Mouse (Mus musculus) left cerebral cortex, adult 9 months (tissue): Measurements from ENCODE around the gene Cpt1a.

Experiments used
- DNase-seq, 2 experiments: peaks; one replicate each; pipeline ENCODE4 v3.0.0; 2022; ENCODE audit warnings: low spot score in 2 of 2

Cpt1a gene

DNA sequence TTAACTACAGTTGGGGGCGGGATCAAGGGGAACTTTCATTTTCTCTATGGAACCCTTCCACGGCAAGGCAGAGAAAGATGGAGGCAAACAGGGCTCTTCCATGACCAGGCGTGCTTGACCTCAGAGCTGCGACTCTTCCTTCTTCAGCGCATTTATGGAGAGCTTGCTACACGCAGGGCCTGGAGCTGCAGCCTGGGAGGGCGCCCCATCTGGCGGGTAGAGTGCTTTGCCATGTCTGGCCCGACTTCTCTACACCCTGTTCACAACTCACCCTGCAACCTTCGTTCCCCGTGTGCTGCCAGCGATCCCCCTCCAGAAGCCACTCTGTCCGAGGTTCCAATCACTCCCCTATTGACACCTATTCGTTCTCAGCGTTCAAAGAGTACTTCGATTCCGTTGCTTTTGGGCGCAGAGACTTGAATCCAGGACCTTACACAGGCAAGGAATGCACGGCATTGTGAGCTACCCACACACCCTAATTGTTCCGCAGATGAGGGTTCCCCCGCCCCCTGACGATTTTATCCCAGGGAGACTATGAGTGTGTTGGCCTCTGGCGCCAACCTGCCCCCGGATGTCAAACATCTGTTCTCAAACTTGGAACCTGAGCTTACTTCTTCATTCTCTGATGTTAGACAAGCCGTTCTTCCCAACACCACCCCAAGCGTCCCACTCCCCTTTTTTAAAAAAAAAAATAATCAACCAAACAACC is at the start of gene Cpt1a:
Gene Cpt1a, plus strand, starts transcription at position 74 of the 709 bp plus-strand sequence.
- DNase-seq: peak in 1 of 2 experiments; percentile 22

DNA sequence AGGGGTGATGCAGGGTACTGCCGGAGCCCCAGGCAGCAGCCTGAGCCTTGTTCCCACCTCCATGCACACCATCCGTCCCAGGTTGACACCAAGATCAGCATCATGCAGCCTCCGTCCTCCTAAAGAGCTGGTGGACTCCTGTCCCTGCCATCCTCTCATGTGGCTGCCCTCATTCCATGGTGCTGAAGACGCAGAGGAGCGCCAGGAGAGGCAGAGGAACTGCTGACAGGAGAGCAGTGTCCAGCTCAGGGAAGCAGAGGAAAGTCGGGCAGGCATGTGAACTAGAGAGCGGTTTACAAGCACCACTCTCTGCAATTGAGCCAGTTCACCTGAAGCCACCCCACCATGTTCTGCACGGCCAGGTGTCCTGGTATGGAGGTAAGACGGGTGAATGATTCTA is 48.8 kb upstream of the Cpt1a start:
- DNase-seq: no peak

GRCm38 (mm10) chr19:3275744-3276365 is 46.3 kb upstream of the Cpt1a start:
- no peak for DNase-seq

DNA sequence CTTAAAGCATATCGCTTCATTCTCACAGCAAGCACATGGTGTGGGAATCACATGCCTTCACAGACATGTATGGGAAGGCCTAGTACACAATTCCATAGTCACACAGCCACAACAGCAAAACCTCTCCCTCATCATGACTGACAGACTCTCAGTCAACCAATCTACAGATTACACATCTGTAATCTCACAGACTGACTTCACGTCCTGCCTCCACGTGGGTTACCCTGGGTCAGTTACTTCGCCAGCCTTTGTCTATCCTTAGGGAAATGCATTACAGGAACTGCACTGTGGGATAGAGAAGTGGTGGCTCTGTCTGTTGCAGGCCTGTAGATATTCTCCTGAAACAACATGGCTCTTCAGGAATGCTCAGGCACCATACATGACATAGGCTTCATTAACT is 40.2 kb upstream of the Cpt1a start:
- DNase-seq: no peak

DNA sequence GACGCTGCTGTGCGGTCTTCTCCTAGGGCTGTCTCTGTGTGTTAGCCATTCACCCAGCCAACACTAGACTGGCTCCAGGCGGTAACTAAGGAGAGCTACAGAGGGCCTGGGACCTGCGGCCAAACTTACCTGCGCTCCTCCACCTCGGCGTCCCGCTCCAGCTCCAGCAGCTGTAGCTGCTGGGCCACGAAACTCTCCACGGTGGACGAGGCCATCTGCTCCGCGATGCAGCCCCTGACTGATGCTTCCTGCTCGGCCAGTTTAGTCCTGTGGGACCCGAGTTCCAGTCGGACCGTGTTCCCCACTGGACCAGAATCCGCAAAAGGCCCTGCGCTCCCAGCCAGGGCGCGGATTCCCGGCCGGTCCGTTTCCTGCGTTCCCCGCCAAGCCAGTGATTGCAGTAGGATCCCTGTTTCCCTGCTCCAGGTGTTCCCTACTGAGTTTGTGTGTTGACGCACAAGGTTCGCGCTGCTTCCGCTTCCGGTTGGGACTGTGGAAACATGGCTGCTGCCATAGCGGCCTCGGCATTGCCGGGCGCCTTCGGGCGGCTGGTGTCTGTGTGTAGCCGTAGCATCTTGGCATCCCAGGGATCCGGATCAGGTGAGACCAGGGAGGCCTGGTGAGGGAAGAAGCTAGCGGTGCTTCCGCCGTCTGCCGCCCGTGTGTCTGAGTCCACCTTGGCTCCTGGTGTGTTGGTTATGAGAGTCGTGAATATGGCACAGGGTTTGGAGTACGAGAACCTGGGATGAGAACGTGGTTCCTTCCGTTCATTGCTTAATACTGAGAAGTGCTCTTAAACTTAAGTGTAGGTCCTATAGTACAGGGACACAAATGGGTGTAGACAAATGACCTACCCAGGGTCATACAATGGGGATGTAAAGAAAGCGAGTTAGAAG is 39.3 kb upstream of the Cpt1a start, which contains the start of the genes Mrpl21 and Ighmbp2:
Gene Mrpl21, plus strand, starts transcription at position 330 of the 896 bp plus-strand sequence.
Gene Ighmbp2, minus strand, starts transcription at position 446 of the 896 bp plus-strand sequence.
- peak; percentile 81 to 94 for DNase-seq

GRCm38 (mm10) chr19:3289006-3289405 is 33.1 kb upstream of the Cpt1a start:
- no peak for DNase-seq

- DNase-seq: peak in 1 of 2 experiments; percentile 60
Measured at GRCm38 (mm10) chr19:3292028-3292427, 30.1 kb upstream of the Cpt1a start.

GRCm38 (mm10) chr19:3292993-3293392 is 29.1 kb upstream of the Cpt1a start:
- DNase-seq: no peak

GRCm38 (mm10) chr19:3295245-3295644 is 26.9 kb upstream of the Cpt1a start:
- no peak for DNase-seq

- no peak for DNase-seq
Measured at GRCm38 (mm10) chr19:3297034-3297433, 25.1 kb upstream of the Cpt1a start.

- DNase-seq: no peak
Measured at GRCm38 (mm10) chr19:3297775-3298174, 24.4 kb upstream of the Cpt1a start.

GRCm38 (mm10) chr19:3304017-3304416 is 18.1 kb upstream of the Cpt1a start:
- DNase-seq: no peak

- no peak for DNase-seq
Measured at GRCm38 (mm10) chr19:3307175-3307949, 14.8 kb upstream of the Cpt1a start.

GRCm38 (mm10) chr19:3319341-3319740 is 2.8 kb upstream of the Cpt1a start:
- DNase-seq: no peak

- DNase-seq: no peak
Measured at GRCm38 (mm10) chr19:3320086-3320485, 2.0 kb upstream of the Cpt1a start.

- DNase-seq: no peak
Measured at GRCm38 (mm10) chr19:3320801-3321200, 1.3 kb upstream of the Cpt1a start.

DNA sequence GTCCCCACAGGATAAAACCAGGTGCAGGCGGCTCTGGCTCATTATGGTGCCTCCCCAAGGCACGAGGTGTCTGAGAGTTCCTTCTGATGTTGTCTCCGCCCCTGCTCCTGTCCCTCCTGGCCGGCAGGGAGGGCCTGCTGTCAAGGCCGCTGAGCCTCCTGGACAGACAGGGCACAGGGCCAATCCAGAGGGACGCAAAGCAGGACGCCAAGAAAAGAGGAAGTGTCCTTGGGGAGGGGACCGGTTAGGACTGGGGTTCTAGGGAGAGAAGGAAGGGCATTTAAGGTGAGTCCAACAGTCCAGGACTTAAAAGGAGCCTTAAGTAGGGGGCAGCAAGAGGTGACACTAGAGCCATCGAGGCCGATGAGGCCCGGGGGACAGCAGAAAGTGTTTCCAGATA is 517 bp upstream of the Cpt1a start:
- no peak for DNase-seq

DNA sequence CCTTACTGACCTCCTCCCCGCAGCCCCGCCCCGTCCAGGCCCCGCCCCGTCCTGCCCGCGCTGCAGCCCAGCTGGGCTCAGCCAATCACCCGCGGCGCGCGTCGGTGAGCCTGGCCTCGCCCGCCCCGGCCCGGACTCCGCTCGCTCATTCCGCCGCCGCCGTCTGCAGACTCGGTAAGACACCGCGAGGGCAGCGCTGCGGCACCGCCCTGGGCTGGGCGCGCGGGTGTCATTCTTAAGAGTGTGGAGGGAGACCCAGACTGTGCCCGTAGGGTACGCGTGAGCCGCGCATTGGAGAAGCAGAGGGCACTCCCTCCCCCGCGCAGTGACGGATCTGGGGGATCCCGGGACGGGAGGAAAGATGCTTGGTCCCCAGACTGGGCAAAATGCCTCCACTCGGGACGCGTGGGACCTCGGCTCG is 1.1 kb downstream of the Cpt1a start:
- DNase-seq: peak in 1 of 2 experiments; percentile 39

DNA sequence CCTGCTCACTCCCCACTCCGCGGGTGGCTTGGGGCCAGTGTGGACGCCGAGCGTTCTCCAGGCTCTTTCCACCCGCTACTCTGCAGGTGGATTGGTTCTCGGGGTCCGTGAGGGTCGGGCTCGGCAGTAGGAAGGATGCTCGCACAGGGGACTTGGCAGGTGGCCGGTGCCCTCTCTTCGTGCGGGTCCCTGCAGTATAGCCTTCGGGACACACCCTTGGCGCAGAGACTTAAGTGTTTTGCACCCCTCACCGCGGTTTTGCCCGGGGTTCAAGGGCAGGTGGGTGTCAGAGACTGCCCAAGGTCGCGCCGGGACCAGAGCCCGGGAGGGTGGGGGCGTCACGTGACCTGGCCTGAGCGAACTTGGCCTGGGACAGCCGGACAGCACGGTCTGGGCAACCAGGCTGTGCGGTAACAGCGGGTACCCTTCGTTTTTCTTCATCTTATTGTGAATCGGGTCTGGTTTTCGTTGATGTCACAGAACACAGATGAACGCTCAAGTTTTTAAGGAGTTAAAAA is 1.7 kb downstream of the Cpt1a start:
- DNase-seq: peak in 1 of 2 experiments; percentile 17

- no peak for DNase-seq
Measured at GRCm38 (mm10) chr19:3324271-3324811, 2.2 kb downstream of the Cpt1a start.
